Mouse (Mus musculus) 3134 (cell line): ENCODE measurements around the gene Tgfb1.

Experiments used
- DNase-seq: peaks from one replicate; pipeline ENCODE4 v3.0.0-alpha.2; 2011; ENCODE audit warnings: low spot score; ENCODE audit not compliant: insufficient read length; ENCODE audit errors: extremely low read depth

The Tgfb1 gene

GRCm38 (mm10) chr7:25729396-25729795 lies 42.6 kb downstream of the Tgfb1 start:
- DNase-seq, result no peak

DNA sequence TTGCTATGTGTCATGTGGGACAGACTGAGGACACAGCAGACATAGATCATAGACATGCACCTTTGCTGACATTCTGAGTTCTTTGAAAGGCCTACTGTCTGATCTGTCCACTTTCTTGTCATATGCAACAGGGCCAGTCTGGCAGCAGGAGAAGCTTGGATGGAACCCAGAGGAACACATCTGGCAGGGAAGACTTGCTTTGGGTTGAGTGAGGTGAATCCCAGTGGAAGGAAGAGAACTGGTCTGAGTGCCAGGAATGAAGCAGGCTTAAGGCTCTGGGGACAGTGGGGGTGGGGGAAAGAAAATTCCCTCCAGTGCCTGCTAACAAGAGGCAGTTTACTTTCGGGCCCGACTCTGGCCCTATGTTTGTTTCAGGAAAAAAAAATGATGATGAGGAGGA lies 43.1 kb downstream of the Tgfb1 start:
- DNase-seq, result no peak

GRCm38 (mm10) chr7:25731294-25732055 lies 44.7 kb downstream of the Tgfb1 start:
- no peak for DNase-seq

DNA sequence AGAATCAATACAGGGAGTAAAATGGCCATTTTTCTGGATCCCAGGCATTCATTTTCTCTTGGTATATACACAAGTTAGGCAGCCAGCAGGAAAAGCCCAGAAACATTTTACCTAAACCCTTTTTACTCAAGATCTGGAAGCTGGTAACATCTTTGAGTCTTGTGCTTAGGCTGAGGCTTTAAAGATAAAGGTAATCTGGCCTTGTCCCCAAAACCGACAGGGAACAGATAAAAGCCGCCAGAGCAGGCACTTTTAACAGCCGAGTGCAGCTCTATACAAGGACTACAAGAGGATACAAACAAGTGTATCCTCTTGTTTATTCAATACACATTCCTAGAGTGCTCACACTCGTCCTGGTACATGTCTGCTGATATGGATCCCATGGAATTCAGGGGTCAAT lies 48.2 kb downstream of the Tgfb1 start:
- no peak for DNase-seq

DNA sequence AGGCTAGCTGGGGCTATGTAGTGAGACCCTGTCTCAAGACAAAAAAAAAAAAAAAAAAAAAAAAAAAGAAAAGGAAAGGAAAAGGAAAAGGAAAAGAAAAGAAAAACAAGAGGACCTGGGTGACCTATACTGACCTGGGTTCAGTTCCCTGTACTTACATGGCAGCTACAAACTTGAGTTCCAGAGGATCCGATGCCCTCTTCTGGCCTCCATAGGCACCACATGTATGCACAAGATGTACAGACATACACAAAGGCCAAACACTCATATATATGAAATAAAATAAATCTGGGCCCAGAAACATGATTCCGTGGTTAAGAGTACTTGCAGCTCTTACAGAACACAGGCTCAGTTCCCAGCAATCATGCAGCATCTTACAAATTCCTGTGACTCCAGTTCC lies 50.1 kb downstream of the Tgfb1 start:
- no peak for DNase-seq

- no peak for DNase-seq
These were observed 51.5 kb downstream of the Tgfb1 start for GRCm38 (mm10) chr7:25738277-25738676.

- no peak for DNase-seq
These were observed 60.0 kb downstream of the Tgfb1 start for GRCm38 (mm10) chr7:25746844-25747243.

- DNase-seq, result no peak
These were observed 66.3 kb downstream of the Tgfb1 start for GRCm38 (mm10) chr7:25753076-25753475.

- DNase-seq, result no peak
These were observed 67.0 kb downstream of the Tgfb1 start for GRCm38 (mm10) chr7:25753643-25754438.

DNA sequence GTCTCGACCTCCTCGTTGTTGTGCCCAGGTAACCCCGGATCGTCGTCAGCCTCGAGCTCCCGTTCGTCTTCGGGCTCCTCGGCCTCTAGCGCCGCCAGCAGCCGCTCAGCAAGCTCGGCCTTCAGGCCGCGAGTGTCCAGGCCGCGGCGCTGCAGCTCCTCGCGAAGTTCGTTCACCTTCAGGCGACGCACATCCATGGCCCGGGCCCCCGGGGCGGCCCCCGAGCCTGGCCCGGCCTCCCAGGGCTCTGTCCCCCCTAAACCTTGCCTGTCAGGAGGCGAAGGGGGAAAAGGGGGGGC lies 67.6 kb downstream of the Tgfb1 start:
- no peak for DNase-seq
